8 mouse cellular contexts compared by ENCODE assay signal in genomic region chr5:137032033-137032421, GRCm38 (mm10). TPM values are rescaled to one million over a fixed set of nuclear protein-coding genes. Genes with fewer than 3 reads are reported as not detected.
DNase-seq lines count a peak whose midpoint lies in the region; ATAC-seq and TF ChIP-seq lines count a peak whose summit lies in the region.

No protein-coding gene starts in this region.

- no peak for ATAC-seq in heart, postnatal 0 days (ENCODE audit: insufficient read depth, low read depth)

- H3K27ac ChIP-seq in heart, postnatal 0 days (ENCODE audit: low read depth) = no peak overlapping the region
- H3K27ac ChIP-seq in limb, embryonic 10.5 days = no peak overlapping the region

- peaks cover 21% of the 10 kb centered on the region for H3K36me3 ChIP-seq in heart, postnatal 0 days (replicated peaks; ENCODE audit: control insufficient read depth, insufficient read depth, low read length)
- H3K36me3 ChIP-seq in limb, embryonic 10.5 days = peaks cover 22% of the 10 kb centered on the region

- peaks cover 50% of the 10 kb centered on the region for H3K27me3 ChIP-seq in heart, postnatal 0 days (ENCODE audit: control insufficient read depth, insufficient read depth, low read length)
- H3K27me3 ChIP-seq in limb, embryonic 10.5 days (ENCODE audit: low read depth, poor library complexity, severe bottlenecking) = peaks cover 82% of the 10 kb centered on the region

- peak overlapping the region; percentile 69 for H3K4me2 ChIP-seq in heart, postnatal 0 days (ENCODE audit: low read depth, low read length)

- under 1% methylated on average over 30 of the region's 33 CpGs for WGBS in heart, postnatal 0 days
- under 1% methylated on average over 33 of the region's 33 CpGs for WGBS in limb, embryonic 10.5 days

- intact Hi-C loops in gastrocnemius, postnatal 14 days (cut with DNase I; ENCODE audit: low total_unique reads) = no loop called here

- H3K9me3 ChIP-seq in heart, postnatal 0 days (replicated peaks; ENCODE audit: control insufficient read depth, low read length) = no peaks in the 10 kb centered on the region
- H3K9me3 ChIP-seq in limb, embryonic 10.5 days (replicated peaks) = no peaks in the 10 kb centered on the region

- peaks cover 30% of the 10 kb centered on the region for H3K4me1 ChIP-seq in heart, postnatal 0 days (ENCODE audit: control insufficient read depth, insufficient read depth)
- peaks cover 46% of the 10 kb centered on the region for H3K4me1 ChIP-seq in limb, embryonic 10.5 days

- peak overlapping the region; percentile 37 for H3K4me3 ChIP-seq in heart, postnatal 0 days (ENCODE audit: low read depth, low read length)
- H3K4me3 ChIP-seq in limb, embryonic 10.5 days = peak overlapping the region; percentile 57

- no peak overlapping the region for H3K9ac ChIP-seq in heart, postnatal 0 days (replicated peaks; ENCODE audit: low read depth, low read length)

- DNase-seq in adrenal gland, adult 2 months = peak; percentile 41
- DNase-seq in adrenal gland, postnatal 36 days = no peak
- peak; percentile 19 to 30 for DNase-seq in B cell, adult 2 months
- DNase-seq in cerebellum, postnatal 36 days = peak; percentile 26 to 32
- no peak for DNase-seq in heart, postnatal 0 days (ENCODE audit: low spot score)
- peak; percentile 45 for DNase-seq in limb, embryonic 10.5 days (ENCODE audit: low spot score)
- DNase-seq in neural tube, embryonic 10.5 days (ENCODE audit: extremely low spot score, low spot score) = peak; percentile 49
- no peak for DNase-seq in gastrocnemius, postnatal 14 days

- TF ChIP-seq CTCF in heart, postnatal 0 days (IDR thresholded peaks at IDR 0.05; ENCODE audit: low read depth) = no peak

- TF ChIP-seq EP300 in heart, postnatal 0 days (IDR thresholded peaks at IDR 0.05; ENCODE audit: low read depth) = no peak

RNA-seq across cellular contexts. Expression of gene Vgf, which starts 5.8 kb away (rescaled TPM):
- 10 to 100 TPM; 10.1 to 51.2 TPM for total RNA-seq in adrenal gland, adult 2 months (2021)
- 5.3 and 7.0 TPM in 2 replicates for polyA plus RNA-seq in adrenal gland, adult 2 months (2012; rRNA removed)
- total RNA-seq in adrenal gland, postnatal 36 days (2021) = 10 to 100 TPM in 1 of 2 experiments, 1 to 10 TPM in 1; 8.8 to 71.5 TPM
- not detected in 2 replicates for total RNA-seq in heart, postnatal 0 days (2014; rRNA removed; ENCODE audit: low replicate concordance)
- 0.05 TPM in 1 of 2 replicates, not detected in the other for polyA plus RNA-seq in heart, postnatal 0 days (2015; fragmentation: Nextera tagmentation; extraction: Ambion mirVana)
- polyA plus RNA-seq in limb, embryonic 10.5 days (2016; fragmentation: Nextera tagmentation; extraction: Ambion mirVana) = 0.16 TPM in 1 of 2 replicates, not detected in the other
- total RNA-seq in gastrocnemius, postnatal 14 days (2021) = not detected

RNA-seq across cellular contexts. Expression of gene Ap1s1, which starts 13.9 kb away (rescaled TPM):
- total RNA-seq in adrenal gland, adult 2 months (2021) = 100 to 1,000 TPM in 1 of 2 experiments, 10 to 100 TPM in 1; 75.4 to 114 TPM
- polyA plus RNA-seq in adrenal gland, adult 2 months (2012; rRNA removed) = 46.5 and 56.7 TPM in 2 replicates
- 10 to 100 TPM; 91.3 to 93.7 TPM for total RNA-seq in adrenal gland, postnatal 36 days (2021)
- total RNA-seq in heart, postnatal 0 days (2014; rRNA removed; ENCODE audit: low replicate concordance) = 45.0 and 94.4 TPM in 2 replicates
- polyA plus RNA-seq in heart, postnatal 0 days (2015; fragmentation: Nextera tagmentation; extraction: Ambion mirVana) = 93.0 and 96.5 TPM in 2 replicates
- 155 and 170 TPM in 2 replicates for polyA plus RNA-seq in limb, embryonic 10.5 days (2016; fragmentation: Nextera tagmentation; extraction: Ambion mirVana)
- total RNA-seq in gastrocnemius, postnatal 14 days (2021) = 10 to 100 TPM; 24.3 to 26.0 TPM

RNA-seq across cellular contexts. Expression of gene Serpine1, which starts 40.0 kb away (rescaled TPM):
- total RNA-seq in adrenal gland, adult 2 months (2021) = 1 to 10 TPM; 3.9 to 5.3 TPM
- 1.3 and 2.1 TPM in 2 replicates for polyA plus RNA-seq in adrenal gland, adult 2 months (2012; rRNA removed)
- 10 to 100 TPM in 1 of 2 experiments, 1 to 10 TPM in 1; 3.5 to 11.2 TPM for total RNA-seq in adrenal gland, postnatal 36 days (2021)
- total RNA-seq in heart, postnatal 0 days (2014; rRNA removed; ENCODE audit: low replicate concordance) = 19.1 and 26.4 TPM in 2 replicates
- polyA plus RNA-seq in heart, postnatal 0 days (2015; fragmentation: Nextera tagmentation; extraction: Ambion mirVana) = 0.93 and 1.2 TPM in 2 replicates
- polyA plus RNA-seq in limb, embryonic 10.5 days (2016; fragmentation: Nextera tagmentation; extraction: Ambion mirVana) = 0.36 and 0.39 TPM in 2 replicates
- total RNA-seq in gastrocnemius, postnatal 14 days (2021) = 1 to 10 TPM; 1.2 to 1.9 TPM

RNA-seq across cellular contexts. Expression of gene Znhit1, which starts 44.2 kb away (rescaled TPM):
- 100 to 1,000 TPM; 102 to 109 TPM for total RNA-seq in adrenal gland, adult 2 months (2021)
- polyA plus RNA-seq in adrenal gland, adult 2 months (2012; rRNA removed) = 151 and 155 TPM in 2 replicates
- 10 to 100 TPM; 84.0 to 97.9 TPM for total RNA-seq in adrenal gland, postnatal 36 days (2021)
- total RNA-seq in heart, postnatal 0 days (2014; rRNA removed; ENCODE audit: low replicate concordance) = 39.7 and 45.6 TPM in 2 replicates
- polyA plus RNA-seq in heart, postnatal 0 days (2015; fragmentation: Nextera tagmentation; extraction: Ambion mirVana) = 77.0 and 78.0 TPM in 2 replicates
- 116 and 119 TPM in 2 replicates for polyA plus RNA-seq in limb, embryonic 10.5 days (2016; fragmentation: Nextera tagmentation; extraction: Ambion mirVana)
- total RNA-seq in gastrocnemius, postnatal 14 days (2021) = 10 to 100 TPM; 49.2 to 51.1 TPM

RNA-seq across cellular contexts. Expression of gene Plod3, which starts 45.2 kb away (rescaled TPM):
- 10 to 100 TPM; 68.5 to 74.3 TPM for total RNA-seq in adrenal gland, adult 2 months (2021)
- polyA plus RNA-seq in adrenal gland, adult 2 months (2012; rRNA removed) = 75.6 and 86.3 TPM in 2 replicates
- 10 to 100 TPM; 67.5 to 78.8 TPM for total RNA-seq in adrenal gland, postnatal 36 days (2021)
- total RNA-seq in heart, postnatal 0 days (2014; rRNA removed; ENCODE audit: low replicate concordance) = 37.1 and 60.3 TPM in 2 replicates
- polyA plus RNA-seq in heart, postnatal 0 days (2015; fragmentation: Nextera tagmentation; extraction: Ambion mirVana) = 21.7 and 24.5 TPM in 2 replicates
- polyA plus RNA-seq in limb, embryonic 10.5 days (2016; fragmentation: Nextera tagmentation; extraction: Ambion mirVana) = 39.4 and 40.8 TPM in 2 replicates
- 10 to 100 TPM; 21.8 to 24.3 TPM for total RNA-seq in gastrocnemius, postnatal 14 days (2021)

Comparison
In these comparisons a context has a peak if more than half of its experiments do, and no peak if none do; other contexts are left out.
1. DNase-seq: peak in adrenal gland, adult 2 months (single experiment), B cell, adult 2 months (2 of 2), cerebellum, postnatal 36 days (2 of 2), limb, embryonic 10.5 days (single experiment) and neural tube, embryonic 10.5 days (single experiment); none in adrenal gland, postnatal 36 days (0 of 2), heart, postnatal 0 days (single experiment) and gastrocnemius, postnatal 14 days (single experiment).